Mouse (Mus musculus) limb, embryonic 12.5 days (tissue): ENCODE results near the gene Ptpro. TPM values are rescaled to one million over a fixed set of nuclear protein-coding genes. Genes with fewer than 3 reads are reported as not detected.

ENCODE experiments used
- ATAC-seq: fragments of 200-750 bp; cut with Nextera tagmentation; 2 replicates; pipeline ENCODE4 v1.8.0; 2017; ENCODE audit warnings: low read depth, moderate TSS enrichment; ENCODE audit not compliant: insufficient number of reproducible peaks, insufficient read depth, low FRiP score, low TSS enrichment
- H3K27ac ChIP-seq: fragments of 300-500 bp; sonication (generic); 2 replicates; pipeline ENCODE4 v1.5.1; 2016; ENCODE audit warnings: mild to moderate bottlenecking, moderate library complexity
- H3K27me3 ChIP-seq: fragments of 300-500 bp; sonication (generic); 2 replicates; pipeline ENCODE4 v1.6.1; 2016; ENCODE audit warnings: mild to moderate bottlenecking, moderate library complexity
- H3K36me3 ChIP-seq: fragments of 300-500 bp; sonication (generic); 2 replicates; pipeline ENCODE4 v1.6.1; 2016; ENCODE audit warnings: mild to moderate bottlenecking, moderate library complexity
- H3K4me1 ChIP-seq: fragments of 300-500 bp; sonication (generic); replicated peaks from 2 replicates; pipeline ENCODE4 v1.6.1; 2016
- H3K4me2 ChIP-seq: fragments of 300-500 bp; sonication (generic); 2 replicates; pipeline ENCODE4 v1.6.1; 2016; ENCODE audit warnings: mild to moderate bottlenecking, moderate library complexity
- H3K4me3 ChIP-seq: fragments of 300-500 bp; sonication (generic); replicated peaks from 2 replicates; pipeline ENCODE4 v1.5.1; 2016; ENCODE audit warnings: mild to moderate bottlenecking
- H3K9ac ChIP-seq: fragments of 300-500 bp; sonication (generic); replicated peaks from 2 replicates; pipeline ENCODE4 v1.6.1; 2016; ENCODE audit warnings: mild to moderate bottlenecking, moderate library complexity
- H3K9me3 ChIP-seq: fragments of 300-500 bp; sonication (generic); 2 replicates; pipeline ENCODE4 v1.6.1; 2016; ENCODE audit warnings: mild to moderate bottlenecking, moderate library complexity
- WGBS: fragments of 180-500 bp; shearing (Covaris S2); methylation state at CpG from one replicate; pipeline ENCODE4 v1.1.7; 2016; 5-methylcytosine and 5-hydroxymethylcytosine counted together
- polyA plus RNA-seq: library from polyadenylated mRNA; unstranded; fragments of >200 nt; fragmentation: Nextera tagmentation; extraction: Ambion mirVana; gene quantifications from 2 replicates; pipeline ENCODE4 v1.2.1, GENCODE M21; 2016

Gene Ptpro
- polyA plus RNA-seq, 1 experiment from 2014 or later, result 0.38 TPM

GRCm38 (mm10) chr6:137331826-137332225 is 79.7 kb downstream of the Ptpro start:
- H3K36me3 ChIP-seq, result no peaks in the 10 kb centered on the region
- no peaks in the 10 kb centered on the region for H3K4me1 ChIP-seq
- no peak overlapping the region for H3K4me3 ChIP-seq
- H3K4me2 ChIP-seq, result no peak overlapping the region
- ATAC-seq, result no peak
- H3K27ac ChIP-seq, result no peak overlapping the region
- H3K27me3 ChIP-seq, result no peaks in the 10 kb centered on the region
- no peaks in the 10 kb centered on the region for H3K9me3 ChIP-seq
- WGBS, result 86% methylated on average over 3 of the region's 3 CpGs
- H3K9ac ChIP-seq, result no peak overlapping the region

GRCm38 (mm10) chr6:137339071-137339470 is 87.0 kb downstream of the Ptpro start:
- Histone ChIP-seq H3K36me3 (no peaks in the 10 kb centered on the region), H3K27me3 (no peaks in the 10 kb centered on the region), H3K4me2 (no peak overlapping the region), H3K9me3 (no peaks in the 10 kb centered on the region), H3K9ac (no peak overlapping the region), H3K4me3 (no peak overlapping the region), H3K27ac (no peak overlapping the region), H3K4me1 (0 out of 2 replicates have a peak, but pooled peaks cover 8% of the 10 kb centered on the region)
- 40% methylated on average over 4 of the region's 4 CpGs for WGBS
- ATAC-seq, result no peak

- Histone ChIP-seq H3K27ac (no peak overlapping the region), H3K4me1 (0 out of 2 replicates have a peak, but pooled peaks cover 8% of the 10 kb centered on the region), H3K27me3 (no peaks in the 10 kb centered on the region), H3K36me3 (no peaks in the 10 kb centered on the region), H3K4me2 (no peak overlapping the region), H3K9me3 (no peaks in the 10 kb centered on the region), H3K4me3 (no peak overlapping the region), H3K9ac (no peak overlapping the region)
- no peak; the same call in 1 of the 2 replicates for ATAC-seq
- 45% methylated on average over 5 of the region's 5 CpGs for WGBS
Observed at GRCm38 (mm10) chr6:137343688-137344441, 91.7 kb downstream of the Ptpro start.

GRCm38 (mm10) chr6:137360166-137360565 is 108.0 kb downstream of the Ptpro start:
- ATAC-seq, result no peak
- Histone ChIP-seq H3K27me3 (no peaks in the 10 kb centered on the region), H3K36me3 (no peaks in the 10 kb centered on the region), H3K4me3 (no peak overlapping the region), H3K4me1 (peaks cover 11% of the 10 kb centered on the region; the same call in 1 of the 2 replicates), H3K4me2 (no peak overlapping the region), H3K9me3 (no peaks in the 10 kb centered on the region), H3K9ac (no peak overlapping the region), H3K27ac (no peak overlapping the region)
- 92% methylated on average over 7 of the region's 7 CpGs for WGBS

GRCm38 (mm10) chr6:137362216-137362615 is 110.1 kb downstream of the Ptpro start:
- H3K36me3 ChIP-seq, result no peaks in the 10 kb centered on the region
- peak; percentile 44; the same call in 1 of the 2 replicates for ATAC-seq

GRCm38 (mm10) chr6:137364681-137365080 is 112.6 kb downstream of the Ptpro start:
- Histone ChIP-seq H3K4me1 (peaks cover 11% of the 10 kb centered on the region; the same call in 1 of the 2 replicates), H3K36me3 (no peaks in the 10 kb centered on the region), H3K9ac (no peak overlapping the region), H3K27me3 (no peaks in the 10 kb centered on the region), H3K27ac (no peak overlapping the region), H3K9me3 (no peaks in the 10 kb centered on the region), H3K4me3 (no peak overlapping the region), H3K4me2 (no peak overlapping the region)
- peak; percentile 47; the same call in 1 of the 2 replicates for ATAC-seq
- 61% methylated on average over 5 of the region's 5 CpGs for WGBS

More at GRCm38 (mm10) chr6:137362216-137362615, 110.1 kb downstream of the Ptpro start:
- H3K27ac ChIP-seq, result no peak overlapping the region
- WGBS, result 48% methylated on average over 8 of the region's 8 CpGs
- no peak overlapping the region for H3K4me3 ChIP-seq
- no peak overlapping the region for H3K9ac ChIP-seq
- H3K27me3 ChIP-seq, result no peaks in the 10 kb centered on the region
- H3K4me1 ChIP-seq, result peaks cover 11% of the 10 kb centered on the region; the same call in 1 of the 2 replicates
- no peak overlapping the region for H3K4me2 ChIP-seq
- H3K9me3 ChIP-seq, result no peaks in the 10 kb centered on the region

- H3K4me1 ChIP-seq, result peaks cover 11% of the 10 kb centered on the region; the same call in 1 of the 2 replicates
- no peak overlapping the region for H3K27ac ChIP-seq
- no peak for ATAC-seq
- H3K27me3 ChIP-seq, result no peaks in the 10 kb centered on the region
- H3K9ac ChIP-seq, result no peak overlapping the region
- H3K4me3 ChIP-seq, result no peak overlapping the region
- WGBS, result 89% methylated on average over 2 of the region's 2 CpGs
- H3K9me3 ChIP-seq, result no peaks in the 10 kb centered on the region
- no peaks in the 10 kb centered on the region for H3K36me3 ChIP-seq
- no peak overlapping the region for H3K4me2 ChIP-seq
Observed at GRCm38 (mm10) chr6:137365637-137366036, 113.5 kb downstream of the Ptpro start.

GRCm38 (mm10) chr6:137370745-137371144 is 118.6 kb downstream of the Ptpro start:
- Histone ChIP-seq H3K4me1 (no peaks in the 10 kb centered on the region), H3K4me2 (no peak overlapping the region), H3K36me3 (no peaks in the 10 kb centered on the region), H3K4me3 (no peak overlapping the region), H3K27me3 (no peaks in the 10 kb centered on the region), H3K27ac (no peak overlapping the region), H3K9ac (no peak overlapping the region), H3K9me3 (no peaks in the 10 kb centered on the region)
- WGBS, result 81% methylated on average over 8 of the region's 8 CpGs
- no peak for ATAC-seq

- Histone ChIP-seq H3K36me3 (no peaks in the 10 kb centered on the region), H3K9me3 (no peaks in the 10 kb centered on the region), H3K27me3 (no peaks in the 10 kb centered on the region), H3K4me2 (no peak overlapping the region), H3K4me1 (no peaks in the 10 kb centered on the region), H3K27ac (no peak overlapping the region), H3K9ac (no peak overlapping the region), H3K4me3 (no peak overlapping the region)
- ATAC-seq, result no peak
- 68% methylated on average over 6 of the region's 6 CpGs for WGBS
Observed at GRCm38 (mm10) chr6:137371455-137371854, 119.3 kb downstream of the Ptpro start.

GRCm38 (mm10) chr6:137373920-137374319 is 121.8 kb downstream of the Ptpro start:
- Histone ChIP-seq H3K4me2 (no peak overlapping the region), H3K27me3 (no peaks in the 10 kb centered on the region), H3K4me1 (no peaks in the 10 kb centered on the region), H3K9me3 (no peaks in the 10 kb centered on the region), H3K4me3 (no peak overlapping the region), H3K9ac (no peak overlapping the region), H3K36me3 (no peaks in the 10 kb centered on the region), H3K27ac (no peak overlapping the region)
- no peak for ATAC-seq
- 85% methylated on average over 6 of the region's 6 CpGs for WGBS

- Histone ChIP-seq H3K4me1 (peaks cover 6% of the 10 kb centered on the region; the same call in 1 of the 2 replicates), H3K4me2 (no peak overlapping the region), H3K27ac (no peak overlapping the region), H3K9me3 (peaks cover 3% of the 10 kb centered on the region; the same call in 1 of the 2 replicates), H3K4me3 (no peak overlapping the region), H3K36me3 (no peaks in the 10 kb centered on the region), H3K9ac (no peak overlapping the region), H3K27me3 (no peaks in the 10 kb centered on the region)
- ATAC-seq, result no peak
- WGBS, result 58% methylated on average over 9 of the region's 9 CpGs
Observed at GRCm38 (mm10) chr6:137382546-137382945, 130.4 kb downstream of the Ptpro start.
